9 mouse cellular contexts compared by ENCODE assay signal in the genomic region with DNA sequence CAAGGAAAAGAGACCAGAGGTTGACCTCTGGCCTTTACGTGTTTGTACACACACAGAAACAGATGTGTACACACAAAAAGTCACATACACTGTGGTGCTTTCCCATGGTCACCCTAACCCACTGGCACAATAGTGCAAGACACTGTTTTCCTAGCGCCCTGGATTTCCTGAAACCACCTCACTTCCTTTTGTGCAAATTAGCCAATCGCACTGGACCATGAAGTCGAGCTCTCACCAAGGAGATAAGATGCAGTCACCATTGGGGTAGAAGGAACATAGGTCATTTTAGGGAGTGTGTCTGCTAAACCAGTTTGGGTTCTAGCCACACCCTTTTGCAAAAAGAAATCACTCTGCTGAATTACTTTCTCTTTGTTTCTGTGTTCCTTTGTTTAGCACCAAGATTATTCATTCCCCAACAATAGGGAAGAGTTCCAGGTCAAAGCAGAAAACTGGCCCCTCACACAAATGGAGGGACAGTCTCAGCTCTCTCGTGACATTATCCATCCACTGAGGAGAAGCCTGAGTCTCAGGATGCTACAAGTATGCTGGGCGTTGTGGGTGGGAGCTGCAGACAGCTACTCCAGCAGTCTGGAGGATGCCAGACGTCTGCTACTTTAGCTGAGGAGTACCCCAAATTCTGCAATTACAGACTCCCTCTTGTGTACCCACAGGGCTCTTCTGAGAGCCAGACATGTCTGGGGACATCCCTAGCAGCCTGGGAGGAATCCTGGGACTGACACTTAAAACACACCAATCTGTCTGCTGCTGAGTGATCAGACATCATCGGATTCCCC.
A peak's percentile ranks its signal among the peaks of the same experiment; 100 is the strongest.
DNase-seq lines count a peak whose midpoint lies in the region; ATAC-seq and TF ChIP-seq lines count a peak whose summit lies in the region.
"Had no signal": no experiment of that assay in that cellular context is flagged by ENCODE, and none has a peak within 500 bp of the region (broad histone marks: within the 10 kb centered on the region; RNA-seq: fewer than 3 reads in every experiment).

No protein-coding gene starts in this region.

- no peak overlapping the region for H3K4me2 ChIP-seq in embryonic facial prominence, embryonic 13.5 days
- no peak overlapping the region for H3K4me2 ChIP-seq in liver, postnatal 0 days (ENCODE audit: low read depth, low read length)

- H3K27me3 ChIP-seq in embryonic facial prominence, embryonic 13.5 days: no peaks in the 10 kb centered on the region
- no peaks in the 10 kb centered on the region for H3K27me3 ChIP-seq in liver, postnatal 0 days (ENCODE audit: insufficient read depth, low read length)

- WGBS in embryonic facial prominence, embryonic 13.5 days: 64% methylated on average over 8 of the region's 8 CpGs
- 68% methylated on average over 8 of the region's 8 CpGs for WGBS in liver, postnatal 0 days (ENCODE audit: insufficient replicate concordance)

- H3K36me3 ChIP-seq in embryonic facial prominence, embryonic 13.5 days: peaks cover 4% of the 10 kb centered on the region; the same call in 1 of the 2 replicates
- H3K36me3 ChIP-seq in liver, postnatal 0 days (replicated peaks; ENCODE audit: insufficient read depth, low read length): no peaks in the 10 kb centered on the region

- H3K9ac ChIP-seq in embryonic facial prominence, embryonic 13.5 days: no peak overlapping the region
- H3K9ac ChIP-seq in liver, postnatal 0 days (replicated peaks): no peak overlapping the region

- H3K4me3 ChIP-seq in embryonic facial prominence, embryonic 13.5 days: no peak overlapping the region
- no peak overlapping the region for H3K4me3 ChIP-seq in liver, postnatal 0 days (ENCODE audit: low read depth, low read length)

- no peak for ATAC-seq in embryonic facial prominence, embryonic 13.5 days (ENCODE audit: insufficient number of reproducible peaks, insufficient read depth, low FRiP score, low TSS enrichment, low read depth)
- 0 out of 2 replicates have a peak, but pooled peaks have one; percentile 11 for ATAC-seq in megakaryocyte progenitor cell, adult 5-6 weeks (replicated peaks; ENCODE audit: poor library complexity)
- ATAC-seq in liver, postnatal 0 days: no peak

- no peak for TF ChIP-seq EP300 in liver, postnatal 0 days (IDR thresholded peaks at IDR 0.05; ENCODE audit: low read depth)

- peaks cover 52% of the 10 kb centered on the region for H3K4me1 ChIP-seq in embryonic facial prominence, embryonic 13.5 days
- peaks cover 9% of the 10 kb centered on the region for H3K4me1 ChIP-seq in liver, postnatal 0 days (ENCODE audit: insufficient read depth)

- peak; percentile 49 for DNase-seq in layer of hippocampus, adult 9-11 months
- DNase-seq in layer of hippocampus, adult 11-12 months (ENCODE audit: low spot score): no peak
- DNase-seq in R1 (ENCODE audit: low read depth, low spot score): peak; percentile 85
- DNase-seq in ovary, postnatal 10 days (ENCODE audit: low spot score): no peak
- no peak for DNase-seq in liver, postnatal 0 days
- DNase-seq: right cerebral cortex, postnatal 25 days; thymus, postnatal 14 days had no signal

- no peaks in the 10 kb centered on the region for H3K9me3 ChIP-seq in embryonic facial prominence, embryonic 13.5 days
- H3K9me3 ChIP-seq in liver, postnatal 0 days (ENCODE audit: low read length): no peaks in the 10 kb centered on the region

- peak overlapping the region; percentile 64; the same call in 1 of the 2 replicates for H3K27ac ChIP-seq in embryonic facial prominence, embryonic 13.5 days
- H3K27ac ChIP-seq in liver, postnatal 0 days (ENCODE audit: low read depth): no peak overlapping the region

- no peak for TF ChIP-seq CTCF in liver, postnatal 0 days (IDR thresholded peaks at IDR 0.05; ENCODE audit: low read depth)

Comparison
In these comparisons a context has a peak if more than half of its experiments do, and no peak if none do; other contexts are left out.
1. DNase-seq: peak in layer of hippocampus, adult 9-11 months (single experiment) and R1 (single experiment); none in layer of hippocampus, adult 11-12 months (single experiment), ovary, postnatal 10 days (single experiment) and liver, postnatal 0 days (single experiment).